Mouse (Mus musculus) olfactory bulb, adult 2 months (tissue): Measurements from ENCODE around the gene Ikzf1. TPM values are rescaled to one million over a fixed set of nuclear protein-coding genes. Genes with fewer than 3 reads are reported as not detected.

Experiments
- H3K27ac ChIP-seq: fragments of 200-500 bp; 2 replicates; pipeline ENCODE4 v1.5.1; 2012; ENCODE audit warnings: low read depth, low read length; ENCODE audit not compliant: insufficient read depth
- H3K4me1 ChIP-seq: fragments of 200-500 bp; 2 replicates; pipeline ENCODE4 v1.6.1; 2012; ENCODE audit warnings: low read length; ENCODE audit not compliant: control insufficient read depth, insufficient read depth
- H3K4me3 ChIP-seq: fragments of 200-500 bp; 2 replicates; pipeline ENCODE4 v1.5.1; 2012; ENCODE audit warnings: mild to moderate bottlenecking, low read depth, low read length, moderate library complexity; ENCODE audit not compliant: insufficient read depth
- CTCF ChIP-seq: fragments of 200-500 bp; IDR thresholded peaks from 2 replicates; pipeline ENCODE4 v1.5.1; 2012; ENCODE audit warnings: low read depth, mild to moderate bottlenecking, low read length, moderate library complexity; ENCODE audit not compliant: insufficient read depth
- POLR2A ChIP-seq: fragments of 200-500 bp; IDR thresholded peaks from 2 replicates; pipeline ENCODE4 v1.6.1; 2012; ENCODE audit warnings: mild to moderate bottlenecking, low read depth, low read length, moderate library complexity; ENCODE audit not compliant: insufficient read depth
- WGBS: fragments of 180-500 bp; shearing (Covaris S2); methylation state at CpG from one replicate; pipeline ENCODE4 v1.1.7; 2018; 5-methylcytosine and 5-hydroxymethylcytosine counted together
- polyA plus RNA-seq: library from polyadenylated mRNA; stranded (reverse); fragments of >200 nt; gene quantifications from 2 replicates; pipeline ENCODE4 v1.2.4, GENCODE M21; 2012; ENCODE audit warnings: low replicate concordance; ENCODE audit not compliant: missing spikeins, insufficient read depth, insufficient read length

Ikzf1 gene
- polyA plus RNA-seq, 1 experiment = 59.5 TPM

- no peak for TF ChIP-seq POLR2A
- TF ChIP-seq CTCF = no peak
- Histone ChIP-seq H3K4me1 (no peaks in the 10 kb centered on the region), H3K4me3 (no peak overlapping the region), H3K27ac (no peak overlapping the region)
- 83% methylated on average over 2 of the region's 2 CpGs for WGBS
Measured at GRCm38 (mm10) chr11:11694072-11694471, 9.3 kb downstream of the Ikzf1 start.

- 87% methylated on average over 6 of the region's 6 CpGs for WGBS
- H3K4me3 ChIP-seq = no peak overlapping the region
- H3K27ac ChIP-seq = no peak overlapping the region
- H3K4me1 ChIP-seq = no peaks in the 10 kb centered on the region
- TF ChIP-seq CTCF (no peak), POLR2A (no peak)
Measured at GRCm38 (mm10) chr11:11694472-11695177, 9.8 kb downstream of the Ikzf1 start.

- no peak overlapping the region for H3K27ac ChIP-seq
- no peak overlapping the region for H3K4me3 ChIP-seq
- H3K4me1 ChIP-seq = no peaks in the 10 kb centered on the region
- WGBS = 59% methylated on average over 6 of the region's 6 CpGs
- TF ChIP-seq POLR2A (no peak), CTCF (no peak)
Measured at GRCm38 (mm10) chr11:11695211-11695887, 10.5 kb downstream of the Ikzf1 start.

- TF ChIP-seq POLR2A (no peak), CTCF (no peak)
- 82% methylated on average over 4 of the region's 4 CpGs for WGBS
- no peaks in the 10 kb centered on the region for H3K4me1 ChIP-seq
- H3K27ac ChIP-seq = no peak overlapping the region
- no peak overlapping the region for H3K4me3 ChIP-seq
Measured at GRCm38 (mm10) chr11:11695907-11696306, 11.1 kb downstream of the Ikzf1 start.

GRCm38 (mm10) chr11:11696814-11697213 lies 12.0 kb downstream of the Ikzf1 start:
- TF ChIP-seq POLR2A = no peak
- TF ChIP-seq CTCF = no peak
- 80% methylated on average over 3 of the region's 3 CpGs for WGBS
- Histone ChIP-seq H3K4me3 (no peak overlapping the region), H3K27ac (no peak overlapping the region), H3K4me1 (no peaks in the 10 kb centered on the region)

- TF ChIP-seq CTCF = no peak
- no peak for TF ChIP-seq POLR2A
- 70% methylated on average over 6 of the region's 6 CpGs for WGBS
- Histone ChIP-seq H3K4me3 (no peak overlapping the region), H3K4me1 (no peaks in the 10 kb centered on the region), H3K27ac (no peak overlapping the region)
Measured at GRCm38 (mm10) chr11:11701378-11701777, 16.6 kb downstream of the Ikzf1 start.

- no peak overlapping the region for H3K4me3 ChIP-seq
- no peak for TF ChIP-seq CTCF
- TF ChIP-seq POLR2A = no peak
Measured at GRCm38 (mm10) chr11:11703776-11704175, 19.0 kb downstream of the Ikzf1 start.

GRCm38 (mm10) chr11:11708154-11708719 lies 23.4 kb downstream of the Ikzf1 start:
- H3K4me1 ChIP-seq = no peaks in the 10 kb centered on the region
- WGBS = 92% methylated on average over 9 of the region's 9 CpGs
- H3K27ac ChIP-seq = no peak overlapping the region
- H3K4me3 ChIP-seq = no peak overlapping the region
- no peak for TF ChIP-seq CTCF
- TF ChIP-seq POLR2A = no peak

More at GRCm38 (mm10) chr11:11703776-11704175, 19.0 kb downstream of the Ikzf1 start:
- no peak overlapping the region for H3K27ac ChIP-seq
- H3K4me1 ChIP-seq = no peaks in the 10 kb centered on the region

GRCm38 (mm10) chr11:11709311-11709710 lies 24.5 kb downstream of the Ikzf1 start:
- Histone ChIP-seq H3K4me3 (no peak overlapping the region), H3K27ac (no peak overlapping the region), H3K4me1 (no peaks in the 10 kb centered on the region)
- TF ChIP-seq CTCF (no peak), POLR2A (no peak)
- 94% methylated on average over 6 of the region's 6 CpGs for WGBS
